Mouse (Mus musculus) CH12.LX (cell line): ENCODE measurements at regions not wholly inside any gene's neighbourhood (a gene's known extent, or its start where the extent isn't known, plus 50 kb on each side); places are given as distances from the start of the nearest gene placed in this dataset.

Source experiments
- CHD2 ChIP-seq: IDR thresholded peaks from 2 replicates; pipeline ENCODE4 v1.6.1; 2011; ENCODE audit warnings: low read length, improper control_type of control experiment
- CTCF ChIP-seq, 2 experiments: IDR thresholded peaks in 1 of 2; conservative IDR thresholded peaks in 1 of 2; 2 replicates each; pipeline ENCODE4 v1.5.1; 2011 to 2012; ENCODE audit warnings: low read depth in 2 of 2, low read length in 2 of 2, improper control_type of control experiment in 1 of 2, inconsistent platforms in 1 of 2, mild to moderate bottlenecking in 1 of 2, moderate library complexity in 1 of 2
- ETS1 ChIP-seq: conservative IDR thresholded peaks from 2 replicates; pipeline ENCODE4 v1.6.1; 2012; ENCODE audit warnings: low read depth, mild to moderate bottlenecking, inconsistent platforms, low read length, improper control_type of control experiment, moderate library complexity
- HCFC1 ChIP-seq: IDR thresholded peaks from 2 replicates; pipeline ENCODE4 v1.6.1; 2012; ENCODE audit warnings: low read depth, mild to moderate bottlenecking, inconsistent platforms, low read length, improper control_type of control experiment
- JUND ChIP-seq: conservative IDR thresholded peaks from 2 replicates; pipeline ENCODE4 v1.6.1; 2011; ENCODE audit warnings: low read depth, low read length, improper control_type of control experiment
- MEF2A ChIP-seq: IDR thresholded peaks from 2 replicates; pipeline ENCODE4 v1.6.1; 2014; ENCODE audit warnings: low read depth, mild to moderate bottlenecking, inconsistent platforms, low read length, improper control_type of control experiment, borderline replicate concordance
- NRF1 ChIP-seq: IDR thresholded peaks from 2 replicates; pipeline ENCODE4 v1.6.1; 2014; ENCODE audit warnings: low read depth, mild to moderate bottlenecking, inconsistent platforms, low read length, improper control_type of control experiment, moderate library complexity
- POLR2A ChIP-seq: IDR thresholded peaks from 2 replicates; pipeline ENCODE4 v1.6.1; 2011; ENCODE audit warnings: low read depth, mild to moderate bottlenecking, improper control_type of control experiment, low read length
- UBTF ChIP-seq: IDR thresholded peaks from 2 replicates; pipeline ENCODE4 v1.6.1; 2012; ENCODE audit warnings: low read depth, mild to moderate bottlenecking, inconsistent platforms, low read length, improper control_type of control experiment, moderate library complexity
- USF1 ChIP-seq: IDR thresholded peaks from 2 replicates; pipeline ENCODE4 v1.6.1; 2014; ENCODE audit warnings: low read depth, mild to moderate bottlenecking, inconsistent platforms, low read length, improper control_type of control experiment
- USF2 ChIP-seq: conservative IDR thresholded peaks from 2 replicates; pipeline ENCODE4 v1.6.1; 2011; ENCODE audit warnings: low read depth, low read length, improper control_type of control experiment
- ZC3H11A ChIP-seq: IDR thresholded peaks from 2 replicates; pipeline ENCODE4 v1.6.1; 2012; ENCODE audit warnings: low read depth, mild to moderate bottlenecking, inconsistent platforms, low read length, improper control_type of control experiment

GRCm38 (mm10) chr10:71754799-71755198 is 407.2 kb downstream of the Ipmk start:
- TF ChIP-seq HCFC1 = no peak
- no peak for TF ChIP-seq CTCF (conservative IDR thresholded peaks at IDR 0.05 in 1 of 2, IDR thresholded peaks at IDR 0.05 in 1 of 2; ENCODE audit: low read depth in 2 of 2, low read length in 2 of 2)
- no peak for TF ChIP-seq UBTF
- no peak for TF ChIP-seq ETS1
- no peak for TF ChIP-seq NRF1
- no peak for TF ChIP-seq CHD2
- no peak for TF ChIP-seq USF2
- TF ChIP-seq JUND = no peak
- TF ChIP-seq POLR2A = no peak
- no peak for TF ChIP-seq USF1
- TF ChIP-seq MEF2A = no peak
- no peak for TF ChIP-seq ZC3H11A
